ENCODE assay signal across 8 mouse cellular contexts in genomic region chr13:76017465-76017864, GRCm38 (mm10). TPM values are rescaled to one million over a fixed set of nuclear protein-coding genes. Genes with fewer than 3 reads are reported as not detected.
A peak's percentile ranks its signal among the peaks of the same experiment; 100 is the strongest.
DNase-seq lines count a peak whose midpoint lies in the region; ATAC-seq and TF ChIP-seq lines count a peak whose summit lies in the region.

No protein-coding gene starts in this region.

- H3K4me1 ChIP-seq in MEL (ENCODE audit: control insufficient read depth in 1 of 2, insufficient read depth in 2 of 2, low read length in 2 of 2) = peaks cover 15% of the 10 kb centered on the region in 2 experiments
- H3K4me1 ChIP-seq in forebrain, embryonic 10.5 days = peaks cover 17% of the 10 kb centered on the region
- no peaks in the 10 kb centered on the region for H3K4me1 ChIP-seq in limb, embryonic 11.5 days (ENCODE audit: control insufficient read depth, insufficient read depth, low read length)
- peaks cover 3% of the 10 kb centered on the region; the same call in 1 of the 2 replicates for H3K4me1 ChIP-seq in olfactory bulb, adult 2 months (ENCODE audit: control insufficient read depth, insufficient read depth, low read length)

- peak in 1 of 2 experiments; percentile 72; a peak in 2 of 4 replicates for TF ChIP-seq POLR2A in MEL (IDR thresholded peaks at IDR 0.05; ENCODE audit: control insufficient read depth in 1 of 2, insufficient read depth in 1 of 2, low read depth in 1 of 2, low read length in 2 of 2, poor library complexity in 1 of 2)
- TF ChIP-seq POLR2A in olfactory bulb, adult 2 months (IDR thresholded peaks at IDR 0.05; ENCODE audit: insufficient read depth, low read depth, low read length) = no peak

- peaks cover 0 to 23% of the 10 kb centered on the region in 2 experiments; a peak in 3 of 4 replicates for H3K36me3 ChIP-seq in MEL (ENCODE audit: control insufficient read depth in 1 of 2, insufficient read depth in 2 of 2, low read length in 2 of 2)
- no peaks in the 10 kb centered on the region for H3K36me3 ChIP-seq in forebrain, embryonic 10.5 days (replicated peaks)
- H3K36me3 ChIP-seq in limb, embryonic 11.5 days (ENCODE audit: control insufficient read depth, insufficient read depth, low read length) = no peaks in the 10 kb centered on the region

- H3K9me3 ChIP-seq in MEL (replicated peaks; ENCODE audit: insufficient read depth, low read length) = no peaks in the 10 kb centered on the region
- no peaks in the 10 kb centered on the region for H3K9me3 ChIP-seq in forebrain, embryonic 10.5 days
- H3K9me3 ChIP-seq in limb, embryonic 11.5 days (ENCODE audit: control insufficient read depth, low read length) = no peaks in the 10 kb centered on the region

- no peak for ATAC-seq in limb, embryonic 11.5 days (ENCODE audit: insufficient number of reproducible peaks, low FRiP score, low TSS enrichment, low read depth)
- ATAC-seq in activated CD4-positive, CD25-positive, alpha-beta regulatory T cell, adult 4 months = no peak

- WGBS in forebrain, embryonic 10.5 days = 81% methylated on average over 4 of the region's 4 CpGs
- WGBS in limb, embryonic 11.5 days = 77% methylated on average over 4 of the region's 4 CpGs
- 42% methylated on average over 4 of the region's 4 CpGs for WGBS in olfactory bulb, adult 2 months

- TF ChIP-seq RAD21 in MEL (IDR thresholded peaks at IDR 0.05; ENCODE audit: low read depth, low read length) = no peak

- peak overlapping the region; percentile 96 for H3K9ac ChIP-seq in MEL (ENCODE audit: control insufficient read depth, low read depth, low read length, poor library complexity, severe bottlenecking)
- peak overlapping the region; percentile 12; the same call in 1 of the 2 replicates for H3K9ac ChIP-seq in limb, embryonic 11.5 days (ENCODE audit: low read length)

- no peak for TF ChIP-seq CTCF in MEL (IDR thresholded peaks at IDR 0.05 in 2 of 3, conservative IDR thresholded peaks at IDR 0.05 in 1 of 3; ENCODE audit: control insufficient read depth in 1 of 3, insufficient read depth in 1 of 3, low read depth in 2 of 3, low read length in 3 of 3, poor library complexity in 1 of 3, severe bottlenecking in 1 of 3)
- no peak for TF ChIP-seq CTCF in olfactory bulb, adult 2 months (IDR thresholded peaks at IDR 0.05; ENCODE audit: insufficient read depth, low read depth, low read length)

- no peaks in the 10 kb centered on the region for H3K27me3 ChIP-seq in MEL (ENCODE audit: control insufficient read depth in 1 of 2, insufficient read depth in 2 of 2, low read length in 2 of 2)
- no peaks in the 10 kb centered on the region for H3K27me3 ChIP-seq in forebrain, embryonic 10.5 days (ENCODE audit: poor library complexity, severe bottlenecking)
- no peaks in the 10 kb centered on the region for H3K27me3 ChIP-seq in limb, embryonic 11.5 days (ENCODE audit: control insufficient read depth, insufficient read depth, low read length)

- peak overlapping the region; percentile 90 for H3K27ac ChIP-seq in MEL (ENCODE audit: control insufficient read depth, low read depth, low read length)
- H3K27ac ChIP-seq in forebrain, embryonic 10.5 days = peak overlapping the region; percentile 93
- no peak overlapping the region for H3K27ac ChIP-seq in limb, embryonic 11.5 days (replicated peaks; ENCODE audit: low read depth, low read length)
- H3K27ac ChIP-seq in olfactory bulb, adult 2 months (ENCODE audit: insufficient read depth, low read depth, low read length) = peak overlapping the region; percentile 94

- H3K4me3 ChIP-seq in MEL (ENCODE audit: control insufficient read depth in 1 of 2, insufficient read depth in 1 of 2, low read depth in 2 of 2, low read length in 2 of 2) = peak overlapping the region; percentile 70 to 94
- H3K4me3 ChIP-seq in forebrain, embryonic 10.5 days = peak overlapping the region; percentile 78
- H3K4me3 ChIP-seq in limb, embryonic 11.5 days (ENCODE audit: low read depth, low read length) = peak overlapping the region; percentile 75
- H3K4me3 ChIP-seq in olfactory bulb, adult 2 months (ENCODE audit: insufficient read depth, low read depth, low read length) = no peak overlapping the region

- peak; percentile 87 to 94 for TF ChIP-seq EP300 in MEL (IDR thresholded peaks at IDR 0.05; ENCODE audit: low read depth in 1 of 2, low read length in 2 of 2)

- intact Hi-C loops in heart, postnatal 36 days (cut with DNase I) = loop anchor here (10.0 kb wide), 1 partner anchor 313 kb away; the partner anchor contains the start of gene Ell2
- intact Hi-C loops in left cerebral cortex, postnatal 4 days (cut with DNase I) = loop anchor here (5.0 kb wide), 1 partner anchor 75 kb away; the partner anchor contains the start of gene Rhobtb3

- H3K4me2 ChIP-seq in limb, embryonic 11.5 days (ENCODE audit: low read depth, severe bottlenecking) = peak overlapping the region; percentile 63

- H3K79me2 ChIP-seq in MEL (ENCODE audit: control insufficient read depth, insufficient read depth, low read length, poor library complexity) = peaks cover 27% of the 10 kb centered on the region

- peak; percentile 3 for DNase-seq in heart, adult 8-10 months (ENCODE audit: low spot score)
- DNase-seq in heart, postnatal 36 days = no peak
- peak; percentile 91 for DNase-seq in MEL (ENCODE audit: low read depth, low spot score)
- DNase-seq in forebrain, embryonic 10.5 days (ENCODE audit: extremely low spot score, low spot score) = no peak
- no peak for DNase-seq in limb, embryonic 11.5 days (ENCODE audit: low spot score)
- no peak for DNase-seq in left cerebral cortex, postnatal 4 days

TF ChIP-seq in MEL, 35 proteins besides CTCF, POLR2A, EP300 and RAD21 (continues in another document):
- peak; percentile 69; the same call in 1 of the 2 replicates for TF ChIP-seq JUND (IDR thresholded peaks at IDR 0.05; ENCODE audit: low read depth, low read length)
- TF ChIP-seq ZKSCAN1 (IDR thresholded peaks at IDR 0.05; ENCODE audit: low read depth, low read length) = no peak
- TF ChIP-seq ETS1 (IDR thresholded peaks at IDR 0.05; ENCODE audit: low read depth, low read length) = peak; percentile 94
- TF ChIP-seq BHLHE40 (IDR thresholded peaks at IDR 0.05; ENCODE audit: borderline replicate concordance, low read depth, low read length) = no peak
- 0 out of 2 replicates have a peak, but pooled peaks have one; percentile 6 for TF ChIP-seq KAT2A (conservative IDR thresholded peaks at IDR 0.05; ENCODE audit: low read depth, low read length)
- TF ChIP-seq CHD1 (IDR thresholded peaks at IDR 0.05; ENCODE audit: low read depth, low read length) = no peak
- peak; percentile 75; the same call in 1 of the 2 replicates for TF ChIP-seq POLR2AphosphoS2 (IDR thresholded peaks at IDR 0.05; ENCODE audit: low read length)
- peak; percentile 70 for TF ChIP-seq ZMIZ1 (IDR thresholded peaks at IDR 0.05; ENCODE audit: low read depth, low read length)
- no peak for TF ChIP-seq HCFC1 (IDR thresholded peaks at IDR 0.05; ENCODE audit: low read depth, low read length)
- TF ChIP-seq CHD2 (IDR thresholded peaks at IDR 0.05; ENCODE audit: low read length) = no peak
- TF ChIP-seq TCF12 (IDR thresholded peaks at IDR 0.05; ENCODE audit: low read depth, low read length) = peak; percentile 85
- TF ChIP-seq GABPA (IDR thresholded peaks at IDR 0.05; ENCODE audit: low read depth, low read length) = peak; percentile 84
- TF ChIP-seq ZNF384 (IDR thresholded peaks at IDR 0.05; ENCODE audit: low read depth, low read length) = no peak
- TF ChIP-seq MAZ (IDR thresholded peaks at IDR 0.05; ENCODE audit: low read depth, low read length) = no peak
- peak; percentile 48; the same call in 1 of the 2 replicates for TF ChIP-seq MYC (IDR thresholded peaks at IDR 0.05; ENCODE audit: low read depth, low read length)

RNA-seq across cellular contexts. Expression of gene Rfesd, which starts 1.1 kb away (rescaled TPM):
- 10 to 100 TPM; 12.0 to 18.5 (median 15.0) TPM for total RNA-seq in heart, adult 8-10 months (2022)
- total RNA-seq in heart, postnatal 36 days (2021) = 10 to 100 TPM; 11.5 to 12.1 TPM
- total RNA-seq in MEL (2012; rRNA removed) = 72.1 and 82.0 TPM in 2 replicates
- 10 to 100 TPM in 1 of 2 experiments, not detected in 1; 38.3 TPM for polyA plus RNA-seq in MEL (2012; ENCODE audit: insufficient read depth in 1 of 2, insufficient read length in 2 of 2, low read depth in 1 of 2, low replicate concordance in 2 of 2, missing spikeins in 1 of 2)
- polyA plus RNA-seq in forebrain, embryonic 10.5 days (2016; fragmentation: Nextera tagmentation; extraction: Ambion mirVana) = 26.4 and 28.8 TPM in 2 replicates
- polyA plus RNA-seq in limb, embryonic 11.5 days (2014; fragmentation: Nextera tagmentation; extraction: Ambion mirVana) = 19.1 and 21.8 TPM in 2 replicates
- polyA plus RNA-seq in olfactory bulb, adult 2 months (2012; ENCODE audit: insufficient read depth, insufficient read length, low replicate concordance, missing spikeins) = not detected in 2 replicates
- 10 to 100 TPM; 14.2 to 15.1 TPM for total RNA-seq in left cerebral cortex, postnatal 4 days (2021)
- 10 to 100 TPM; 35.9 to 38.4 TPM for polyA plus RNA-seq in activated CD4-positive, CD25-positive, alpha-beta regulatory T cell, adult 4 months (2017; shearing (Covaris generic))

RNA-seq across cellular contexts. Expression of gene Gpr150, which starts 39.3 kb away (rescaled TPM):
- total RNA-seq in heart, adult 8-10 months (2022) = not detected
- under 1 TPM in 1 of 2 experiments, not detected in 1; 0.14 TPM for total RNA-seq in heart, postnatal 36 days (2021)
- total RNA-seq in MEL (2012; rRNA removed) = not detected in 2 replicates
- polyA plus RNA-seq in MEL (2012; ENCODE audit: insufficient read depth in 1 of 2, insufficient read length in 2 of 2, low read depth in 1 of 2, low replicate concordance in 2 of 2, missing spikeins in 1 of 2) = not detected
- 0.48 and 0.66 TPM in 2 replicates for polyA plus RNA-seq in forebrain, embryonic 10.5 days (2016; fragmentation: Nextera tagmentation; extraction: Ambion mirVana)
- 0.11 and 0.37 TPM in 2 replicates for polyA plus RNA-seq in limb, embryonic 11.5 days (2014; fragmentation: Nextera tagmentation; extraction: Ambion mirVana)
- not detected in 2 replicates for polyA plus RNA-seq in olfactory bulb, adult 2 months (2012; ENCODE audit: insufficient read depth, insufficient read length, low replicate concordance, missing spikeins)
- total RNA-seq in left cerebral cortex, postnatal 4 days (2021) = 1 to 10 TPM; 2.8 to 2.9 TPM
- polyA plus RNA-seq in activated CD4-positive, CD25-positive, alpha-beta regulatory T cell, adult 4 months (2017; shearing (Covaris generic)) = not detected

RNA-seq across cellular contexts. Expression of gene Spata9, which starts 50.5 kb away (rescaled TPM):
- total RNA-seq in heart, adult 8-10 months (2022) = not detected
- total RNA-seq in heart, postnatal 36 days (2021) = not detected
- not detected in 2 replicates for total RNA-seq in MEL (2012; rRNA removed)
- under 1 TPM in 1 of 2 experiments, not detected in 1; 0.78 TPM for polyA plus RNA-seq in MEL (2012; ENCODE audit: insufficient read depth in 1 of 2, insufficient read length in 2 of 2, low read depth in 1 of 2, low replicate concordance in 2 of 2, missing spikeins in 1 of 2)
- 0.64 and 1.2 TPM in 2 replicates for polyA plus RNA-seq in forebrain, embryonic 10.5 days (2016; fragmentation: Nextera tagmentation; extraction: Ambion mirVana)
- 0.43 and 0.68 TPM in 2 replicates for polyA plus RNA-seq in limb, embryonic 11.5 days (2014; fragmentation: Nextera tagmentation; extraction: Ambion mirVana)
- not detected in 2 replicates for polyA plus RNA-seq in olfactory bulb, adult 2 months (2012; ENCODE audit: insufficient read depth, insufficient read length, low replicate concordance, missing spikeins)
- 1 to 10 TPM in 1 of 2 experiments, under 1 TPM in 1; 0.68 to 1.3 TPM for total RNA-seq in left cerebral cortex, postnatal 4 days (2021)
- polyA plus RNA-seq in activated CD4-positive, CD25-positive, alpha-beta regulatory T cell, adult 4 months (2017; shearing (Covaris generic)) = under 1 TPM in 1 of 2 experiments, not detected in 1; 0.48 TPM

Comparison
In these comparisons a context has a peak if more than half of its experiments do, and no peak if none do; other contexts are left out.
1. DNase-seq: peak in heart, adult 8-10 months (single experiment) and MEL (single experiment); none in heart, postnatal 36 days (0 of 2), forebrain, embryonic 10.5 days (single experiment), limb, embryonic 11.5 days (single experiment) and left cerebral cortex, postnatal 4 days (single experiment).